Mouse (Mus musculus): ENCODE measurements around the gene 6030445D17Rik. TPM values are rescaled to one million over a fixed set of nuclear protein-coding genes. Genes with fewer than 3 reads are reported as not detected.
A peak's percentile ranks its signal among the peaks of the same experiment; 100 is the strongest.

The 6030445D17Rik gene
- polyA plus RNA-seq, 1 experiment = 0.61 TPM

- no peaks in the 10 kb centered on the region; the same call in 1 of the 2 replicates for H3K4me1 ChIP-seq (ENCODE audit: control insufficient read depth, insufficient read depth, low read length)
- 33% methylated on average over 11 of the region's 11 CpGs for WGBS
- peak in 1 of 2 experiments; percentile 14 for DNase-seq
- H3K4me3 ChIP-seq (replicated peaks; ENCODE audit: insufficient read depth, low read depth, low read length) = no peak overlapping the region
- no peaks in the 10 kb centered on the region for H3K27me3 ChIP-seq (ENCODE audit: control insufficient read depth, insufficient read depth, low read length)
- TF ChIP-seq POLR2A (IDR thresholded peaks at IDR 0.05; ENCODE audit: borderline replicate concordance, insufficient read depth, low read length) (no peak), CTCF (IDR thresholded peaks at IDR 0.05; ENCODE audit: borderline replicate concordance, insufficient read depth, low read depth, low read length) (no peak)
- no peak overlapping the region for H3K27ac ChIP-seq (ENCODE audit: insufficient read depth, low read length)
These were observed 31.3 kb upstream of the 6030445D17Rik start for GRCm38 (mm10) chr4:136430609-136431375.

DNA sequence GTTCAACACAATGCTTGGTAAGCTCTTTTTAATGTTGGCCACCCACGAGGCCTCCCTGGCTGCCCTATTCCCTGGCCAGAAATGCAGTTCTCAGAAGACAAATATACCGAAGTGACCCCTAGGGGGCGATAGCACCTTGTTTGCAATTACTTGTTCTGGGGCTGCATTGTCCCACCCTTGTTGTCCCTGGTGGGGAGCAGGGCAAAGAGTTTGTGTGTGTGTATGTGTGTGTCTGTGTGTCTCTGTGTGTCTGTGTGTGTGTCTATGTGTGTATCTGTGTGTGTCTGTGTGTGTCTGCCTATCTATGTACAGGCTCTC is 30.7 kb upstream of the 6030445D17Rik start:
- TF ChIP-seq CTCF (IDR thresholded peaks at IDR 0.05; ENCODE audit: borderline replicate concordance, insufficient read depth, low read depth, low read length) (peak; percentile 68; the same call in 1 of the 2 replicates), POLR2A (IDR thresholded peaks at IDR 0.05; ENCODE audit: borderline replicate concordance, insufficient read depth, low read length) (no peak)
- 5% methylated on average over 3 of the region's 3 CpGs for WGBS
- peak; percentile 42 to 43 for DNase-seq
- Histone ChIP-seq H3K4me3 (replicated peaks; ENCODE audit: insufficient read depth, low read depth, low read length) (no peak overlapping the region), H3K4me1 (ENCODE audit: control insufficient read depth, insufficient read depth, low read length) (no peaks in the 10 kb centered on the region; the same call in 1 of the 2 replicates), H3K27ac (ENCODE audit: insufficient read depth, low read length) (no peak overlapping the region), H3K27me3 (ENCODE audit: control insufficient read depth, insufficient read depth, low read length) (no peaks in the 10 kb centered on the region)

DNA sequence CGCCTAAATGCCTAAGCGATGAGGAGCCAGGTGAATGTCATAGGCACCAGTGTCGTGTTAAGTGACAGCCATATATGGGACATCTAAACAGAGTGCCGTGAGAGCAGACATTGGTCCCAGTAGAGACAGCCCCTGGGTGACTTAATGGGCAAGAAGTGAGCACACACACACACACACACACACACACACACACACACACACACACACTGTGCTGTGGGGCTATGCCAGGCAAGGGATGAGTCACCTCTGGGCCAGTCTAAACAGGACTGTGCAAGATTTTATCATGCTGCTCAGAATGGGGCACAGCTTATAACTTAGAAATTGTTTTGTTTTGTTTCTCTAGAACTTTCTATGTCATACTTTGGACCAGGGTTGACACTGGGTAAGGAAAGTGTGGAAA is 28.0 kb upstream of the 6030445D17Rik start:
- no peak for DNase-seq
- H3K27me3 ChIP-seq (ENCODE audit: control insufficient read depth, insufficient read depth, low read length) = no peaks in the 10 kb centered on the region
- H3K4me3 ChIP-seq (replicated peaks; ENCODE audit: insufficient read depth, low read depth, low read length) = no peak overlapping the region
- H3K4me1 ChIP-seq (ENCODE audit: control insufficient read depth, insufficient read depth, low read length) = no peaks in the 10 kb centered on the region; the same call in 1 of the 2 replicates
- WGBS = 91% methylated on average over 4 of the region's 4 CpGs
- no peak overlapping the region for H3K27ac ChIP-seq (ENCODE audit: insufficient read depth, low read length)
- TF ChIP-seq POLR2A (IDR thresholded peaks at IDR 0.05; ENCODE audit: borderline replicate concordance, insufficient read depth, low read length) (no peak), CTCF (IDR thresholded peaks at IDR 0.05; ENCODE audit: borderline replicate concordance, insufficient read depth, low read depth, low read length) (no peak)

- TF ChIP-seq POLR2A (IDR thresholded peaks at IDR 0.05; ENCODE audit: borderline replicate concordance, insufficient read depth, low read length) = no peak
- no peak for TF ChIP-seq CTCF (IDR thresholded peaks at IDR 0.05; ENCODE audit: borderline replicate concordance, insufficient read depth, low read depth, low read length)
- Histone ChIP-seq H3K27ac (ENCODE audit: insufficient read depth, low read length) (no peak overlapping the region), H3K4me3 (replicated peaks; ENCODE audit: insufficient read depth, low read depth, low read length) (no peak overlapping the region), H3K4me1 (ENCODE audit: control insufficient read depth, insufficient read depth, low read length) (no peaks in the 10 kb centered on the region), H3K27me3 (ENCODE audit: control insufficient read depth, insufficient read depth, low read length) (no peaks in the 10 kb centered on the region)
- 67% methylated on average over 4 of the region's 4 CpGs for WGBS
- no peak for DNase-seq
These were observed 22.9 kb upstream of the 6030445D17Rik start for GRCm38 (mm10) chr4:136439106-136439505.

DNA sequence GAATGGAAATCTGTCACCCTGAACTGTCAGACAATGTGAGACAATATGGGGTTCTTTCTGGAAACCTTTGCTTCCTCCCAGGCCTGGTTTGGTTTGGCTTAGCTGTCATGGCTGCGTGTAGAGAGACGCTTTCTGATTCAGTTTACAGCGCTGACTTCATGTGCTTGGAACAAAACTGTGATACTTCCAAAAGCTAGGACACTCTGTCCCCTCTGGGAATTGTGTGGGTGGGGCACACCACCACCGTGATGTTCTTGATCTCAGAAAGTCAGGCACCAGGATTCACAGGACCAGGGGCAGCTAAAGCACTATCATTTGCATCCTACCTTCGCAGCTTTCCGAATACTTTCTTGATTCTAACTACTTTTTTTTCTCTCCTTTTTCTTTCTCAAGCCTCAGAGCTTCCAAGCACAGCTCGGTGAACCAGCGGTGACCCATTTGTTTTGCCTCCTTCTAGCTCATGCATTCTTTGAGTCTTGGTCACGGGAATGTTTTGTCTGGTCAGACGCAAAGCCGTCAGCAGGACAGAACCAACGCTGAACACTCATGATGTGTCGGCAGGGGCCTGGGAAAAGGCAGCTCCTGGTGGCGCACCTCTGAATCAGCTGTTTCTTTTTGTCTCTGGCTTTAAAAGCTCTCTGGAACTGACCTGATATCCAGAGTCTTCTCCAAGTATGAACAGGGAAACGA is 20.6 kb upstream of the 6030445D17Rik start:
- H3K27ac ChIP-seq (ENCODE audit: insufficient read depth, low read length) = no peak overlapping the region
- no peak overlapping the region for H3K4me3 ChIP-seq (replicated peaks; ENCODE audit: insufficient read depth, low read depth, low read length)
- H3K27me3 ChIP-seq (ENCODE audit: control insufficient read depth, insufficient read depth, low read length) = no peaks in the 10 kb centered on the region
- DNase-seq = no peak
- TF ChIP-seq POLR2A (IDR thresholded peaks at IDR 0.05; ENCODE audit: borderline replicate concordance, insufficient read depth, low read length) (no peak), CTCF (IDR thresholded peaks at IDR 0.05; ENCODE audit: borderline replicate concordance, insufficient read depth, low read depth, low read length) (no peak)
- no peaks in the 10 kb centered on the region for H3K4me1 ChIP-seq (ENCODE audit: control insufficient read depth, insufficient read depth, low read length)
- 61% methylated on average over 15 of the region's 15 CpGs for WGBS

DNA sequence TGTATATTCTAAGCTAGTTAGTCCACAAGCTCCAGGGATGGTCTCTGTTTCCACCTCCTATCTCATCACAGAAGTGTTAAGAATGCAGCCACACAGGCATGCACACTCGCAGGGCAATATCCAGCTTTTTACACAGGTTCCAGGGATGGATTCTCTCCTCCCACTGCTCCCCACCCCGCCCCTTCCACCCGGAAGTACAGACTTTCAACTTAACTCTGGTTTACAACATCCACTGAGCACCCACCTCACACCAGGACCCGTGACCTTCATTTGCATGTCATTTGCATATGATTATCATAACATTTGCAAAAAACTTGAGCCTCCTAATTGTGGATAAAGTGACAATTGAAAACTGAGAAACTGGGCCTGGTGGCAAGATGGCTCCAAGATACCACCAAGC is 17.5 kb upstream of the 6030445D17Rik start:
- Histone ChIP-seq H3K4me1 (ENCODE audit: control insufficient read depth, insufficient read depth, low read length) (no peaks in the 10 kb centered on the region), H3K27ac (ENCODE audit: insufficient read depth, low read length) (no peak overlapping the region), H3K4me3 (replicated peaks; ENCODE audit: insufficient read depth, low read depth, low read length) (no peak overlapping the region), H3K27me3 (ENCODE audit: control insufficient read depth, insufficient read depth, low read length) (no peaks in the 10 kb centered on the region)
- 65% methylated on average over 4 of the region's 4 CpGs for WGBS
- no peak for DNase-seq
- TF ChIP-seq POLR2A (IDR thresholded peaks at IDR 0.05; ENCODE audit: borderline replicate concordance, insufficient read depth, low read length) = no peak
- no peak for TF ChIP-seq CTCF (IDR thresholded peaks at IDR 0.05; ENCODE audit: borderline replicate concordance, insufficient read depth, low read depth, low read length)

- 95% methylated on average over 5 of the region's 5 CpGs for WGBS
- TF ChIP-seq CTCF (IDR thresholded peaks at IDR 0.05; ENCODE audit: borderline replicate concordance, insufficient read depth, low read depth, low read length) (no peak), POLR2A (IDR thresholded peaks at IDR 0.05; ENCODE audit: borderline replicate concordance, insufficient read depth, low read length) (no peak)
- Histone ChIP-seq H3K27ac (ENCODE audit: insufficient read depth, low read length) (no peak overlapping the region), H3K4me1 (ENCODE audit: control insufficient read depth, insufficient read depth, low read length) (no peaks in the 10 kb centered on the region), H3K4me3 (replicated peaks; ENCODE audit: insufficient read depth, low read depth, low read length) (no peak overlapping the region), H3K27me3 (ENCODE audit: control insufficient read depth, insufficient read depth, low read length) (no peaks in the 10 kb centered on the region)
- DNase-seq = no peak
These were observed 12.3 kb upstream of the 6030445D17Rik start for GRCm38 (mm10) chr4:136449795-136450194.

- WGBS = 87% methylated on average over 4 of the region's 4 CpGs
- TF ChIP-seq CTCF (IDR thresholded peaks at IDR 0.05; ENCODE audit: borderline replicate concordance, insufficient read depth, low read depth, low read length) (no peak), POLR2A (IDR thresholded peaks at IDR 0.05; ENCODE audit: borderline replicate concordance, insufficient read depth, low read length) (no peak)
- Histone ChIP-seq H3K4me1 (ENCODE audit: control insufficient read depth, insufficient read depth, low read length) (no peaks in the 10 kb centered on the region), H3K27me3 (ENCODE audit: control insufficient read depth, insufficient read depth, low read length) (no peaks in the 10 kb centered on the region), H3K4me3 (replicated peaks; ENCODE audit: insufficient read depth, low read depth, low read length) (no peak overlapping the region), H3K27ac (ENCODE audit: insufficient read depth, low read length) (no peak overlapping the region)
- DNase-seq = no peak
These were observed 11.8 kb upstream of the 6030445D17Rik start for GRCm38 (mm10) chr4:136450271-136450670.
